Mouse (Mus musculus): ENCODE measurements around the gene Spcs2. TPM values are rescaled to one million over a fixed set of nuclear protein-coding genes. Genes with fewer than 3 reads are reported as not detected.
A peak's percentile ranks its signal among the peaks of the same experiment; 100 is the strongest.

Spcs2 gene
- polyA plus RNA-seq, 1 experiment from 2014 or later = 206 TPM

- POLR2A ChIA-PET = no interaction called here
Observed at GRCm38 (mm10) chr7:99845533-99846236, 17.6 kb downstream of the Spcs2 start.

GRCm38 (mm10) chr7:99838241-99838640, 25.0 kb downstream of the Spcs2 start:
- ChIA-PET CTCF (no interaction called here), POLR2A (no interaction called here)
- ATAC-seq = no peak
- no peaks in the 10 kb centered on the region for H3K27me3 ChIP-seq
- in situ Hi-C loops (cut with MboI; ENCODE audit: low pct_unique_long_range_greater_than_20kb) = no loop called here
- DNase-seq (ENCODE audit: low read depth, low spot score) = no peak
- TF ChIP-seq CTCF (IDR thresholded peaks at IDR 0.05) = no peak

More at GRCm38 (mm10) chr7:99845533-99846236, 17.6 kb downstream of the Spcs2 start:
- DNase-seq (ENCODE audit: low read depth, low spot score) (no peak), ATAC-seq (no peak)
- in situ Hi-C loops (cut with MboI; ENCODE audit: low pct_unique_long_range_greater_than_20kb) = no loop called here
- no peaks in the 10 kb centered on the region for H3K27me3 ChIP-seq
- TF ChIP-seq CTCF (IDR thresholded peaks at IDR 0.05) = no peak
- CTCF ChIA-PET = interaction anchor here (1.3 to 2.3 kb wide), 2 partner anchors 11 to 12 kb away, joined by 4 to 7 read pairs; no protein-coding TSS in a partner anchor

GRCm38 (mm10) chr7:99837358-99838071, 25.7 kb downstream of the Spcs2 start:
- ChIA-PET CTCF (interaction anchor here (1.3 kb wide), 1 partner anchor 10 kb away, joined by 3 read pairs; no protein-coding TSS in a partner anchor), POLR2A (interaction anchor here (0.6 kb wide), 1 partner anchor 13 kb away, joined by 3 read pairs; no protein-coding TSS in a partner anchor)
- in situ Hi-C loops (cut with MboI; ENCODE audit: low pct_unique_long_range_greater_than_20kb) = no loop called here
- no peak for TF ChIP-seq CTCF (IDR thresholded peaks at IDR 0.05)
- DNase-seq (ENCODE audit: low read depth, low spot score) = no peak
- no peaks in the 10 kb centered on the region for H3K27me3 ChIP-seq
- no peak for ATAC-seq

GRCm38 (mm10) chr7:99836781-99837180, 26.5 kb downstream of the Spcs2 start:
- no peak for ATAC-seq

GRCm38 (mm10) chr7:99834314-99834853, 28.9 kb downstream of the Spcs2 start:
- no peaks in the 10 kb centered on the region for H3K27me3 ChIP-seq
- ChIA-PET POLR2A (no interaction called here), CTCF (interaction anchor here (2.1 kb wide), 1 partner anchor 11 kb away, joined by 7 read pairs; no protein-coding TSS in a partner anchor)
- no peak for DNase-seq (ENCODE audit: low read depth, low spot score)
- ATAC-seq = no peak
- in situ Hi-C loops (cut with MboI; ENCODE audit: low pct_unique_long_range_greater_than_20kb) = no loop called here
- no peak for TF ChIP-seq CTCF (IDR thresholded peaks at IDR 0.05)

More at GRCm38 (mm10) chr7:99836781-99837180, 26.5 kb downstream of the Spcs2 start:
- no peak for DNase-seq (ENCODE audit: low read depth, low spot score)
- ChIA-PET CTCF (interaction anchor here (1.3 kb wide), 1 partner anchor 11 kb away, joined by 3 read pairs; no protein-coding TSS in a partner anchor), POLR2A (no interaction called here)
- in situ Hi-C loops (cut with MboI; ENCODE audit: low pct_unique_long_range_greater_than_20kb) = no loop called here
- no peaks in the 10 kb centered on the region for H3K27me3 ChIP-seq
- TF ChIP-seq CTCF (IDR thresholded peaks at IDR 0.05) = no peak

GRCm38 (mm10) chr7:99833846-99834222, 29.4 kb downstream of the Spcs2 start:
- ATAC-seq (no peak), DNase-seq (ENCODE audit: low read depth, low spot score) (no peak)
- ChIA-PET CTCF (interaction anchor here (2.1 kb wide), 1 partner anchor 11 kb away, joined by 7 read pairs; no protein-coding TSS in a partner anchor), POLR2A (no interaction called here)
- no peak for TF ChIP-seq CTCF (IDR thresholded peaks at IDR 0.05)
- H3K27me3 ChIP-seq = no peaks in the 10 kb centered on the region
- in situ Hi-C loops (cut with MboI; ENCODE audit: low pct_unique_long_range_greater_than_20kb) = no loop called here

GRCm38 (mm10) chr7:99833115-99833845, 30.0 kb downstream of the Spcs2 start:
- ATAC-seq (no peak), DNase-seq (ENCODE audit: low read depth, low spot score) (no peak)
- CTCF ChIA-PET = no interaction called here
- H3K27me3 ChIP-seq = no peaks in the 10 kb centered on the region
- no peak for TF ChIP-seq CTCF (IDR thresholded peaks at IDR 0.05)
- POLR2A ChIA-PET = no interaction called here
- in situ Hi-C loops (cut with MboI; ENCODE audit: low pct_unique_long_range_greater_than_20kb) = no loop called here

- DNase-seq (ENCODE audit: low read depth, low spot score) = peak; percentile 62
- TF ChIP-seq CTCF (IDR thresholded peaks at IDR 0.05) = no peak
- ChIA-PET CTCF (no interaction called here), POLR2A (no interaction called here)
- H3K27me3 ChIP-seq = no peaks in the 10 kb centered on the region
- ATAC-seq = peak; percentile 99
- in situ Hi-C loops (cut with MboI; ENCODE audit: low pct_unique_long_range_greater_than_20kb) = no loop called here
Observed at GRCm38 (mm10) chr7:99828083-99828570, 35.1 kb downstream of the Spcs2 start, which contains the start of gene Neu3. Gene Neu3 (minus strand): TSS chr7:99828417.

- no peak for TF ChIP-seq CTCF (IDR thresholded peaks at IDR 0.05)
- ChIA-PET CTCF (interaction anchor here (1.6 kb wide), 1 partner anchor 50 kb away, joined by 3 read pairs; no protein-coding TSS in a partner anchor), POLR2A (no interaction called here)
- ATAC-seq (no peak), DNase-seq (ENCODE audit: low read depth, low spot score) (no peak)
- H3K27me3 ChIP-seq = no peaks in the 10 kb centered on the region
- in situ Hi-C loops (cut with MboI; ENCODE audit: low pct_unique_long_range_greater_than_20kb) = no loop called here
Observed at GRCm38 (mm10) chr7:99826096-99826495, 37.2 kb downstream of the Spcs2 start.

GRCm38 (mm10) chr7:99825511-99825910, 37.8 kb downstream of the Spcs2 start:
- no peak for TF ChIP-seq CTCF (IDR thresholded peaks at IDR 0.05)
- H3K27me3 ChIP-seq = no peaks in the 10 kb centered on the region
- in situ Hi-C loops (cut with MboI; ENCODE audit: low pct_unique_long_range_greater_than_20kb) = no loop called here
- no peak for DNase-seq (ENCODE audit: low read depth, low spot score)
- ChIA-PET CTCF (interaction anchor here (1.6 kb wide), 1 partner anchor 51 kb away, joined by 3 read pairs; no protein-coding TSS in a partner anchor), POLR2A (no interaction called here)
- no peak for ATAC-seq

Data from Patski (cell line).